Mouse (Mus musculus): ENCODE data around the gene Ang6. TPM values are rescaled to one million over a fixed set of nuclear protein-coding genes. Genes with fewer than 3 reads are reported as not detected.
A peak's percentile ranks its signal among the peaks of the same experiment; 100 is the strongest.
"Not testable (repeated sequence)": the region's sequence is repeated elsewhere in the genome, so short reads cannot be mapped to it uniquely, and the experiment has no call there.

Gene Ang6
- not detected for total RNA-seq (2021)
- not detected in 2 replicates for polyA plus RNA-seq (2012; rRNA removed)
- long read RNA-seq = 0 reads

DNA sequence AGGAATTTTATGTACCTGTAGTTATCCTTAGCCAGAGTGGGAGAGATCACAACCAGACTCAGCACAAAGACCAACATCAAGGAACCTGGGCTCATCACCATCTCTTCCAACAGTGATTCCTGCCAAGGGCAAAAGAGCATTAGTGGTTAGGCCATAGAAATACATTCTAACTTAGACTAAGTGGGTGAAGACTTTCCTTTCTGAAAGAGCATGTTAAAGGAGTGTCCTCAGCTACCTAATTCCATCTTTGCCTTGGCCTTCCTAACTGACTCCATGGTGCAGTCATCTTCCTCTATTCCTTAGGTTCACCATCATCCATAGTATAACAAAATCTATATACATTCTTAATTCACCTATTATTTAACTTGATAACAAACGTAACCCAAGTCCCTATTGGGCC, at the start of gene Ang6:
TSS of gene Ang6 (minus strand) at position 101 of the 400 bp plus-strand sequence.
- no peak for DNase-seq

DNA sequence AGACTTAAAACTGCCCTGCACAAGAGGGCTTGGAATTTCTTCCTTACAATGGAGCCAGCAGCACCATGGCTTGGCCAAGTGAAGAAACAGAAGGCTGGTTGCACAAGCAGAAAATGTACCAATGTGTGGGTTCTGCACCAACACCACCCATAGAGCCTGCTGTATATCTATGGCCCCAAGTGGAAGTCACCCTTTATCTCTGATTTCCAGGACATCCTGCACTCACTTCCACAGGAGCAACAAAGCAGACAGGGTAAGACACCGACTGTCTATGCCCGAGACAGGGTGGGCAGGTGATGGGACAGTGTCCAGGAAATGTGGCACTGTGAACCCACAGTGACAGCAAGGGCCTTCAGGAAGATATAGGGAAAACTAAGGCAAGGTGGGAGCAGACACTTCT, 44.5 kb upstream of the Ang6 start:
- not testable (repeated sequence) for DNase-seq

DNA sequence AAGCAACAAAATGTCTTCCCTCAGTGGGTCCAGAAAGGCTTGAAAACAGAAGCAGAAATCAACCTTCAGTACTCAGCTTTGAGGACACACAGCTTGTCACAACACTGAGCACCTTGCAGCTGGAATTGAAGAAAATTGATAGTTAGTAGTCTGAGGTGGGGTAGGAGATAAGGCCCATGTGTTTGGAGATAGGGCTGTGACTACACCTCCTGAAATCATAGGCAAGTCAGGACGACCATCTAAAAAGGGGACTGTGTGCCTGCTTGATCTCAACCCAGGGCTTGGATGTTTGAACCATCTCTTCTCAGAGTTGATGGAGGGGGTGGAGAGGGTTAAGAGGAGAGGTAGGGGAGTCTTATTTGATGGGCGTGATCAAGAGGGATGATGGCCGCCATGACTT, 29.8 kb upstream of the Ang6 start:
- not testable (repeated sequence) for DNase-seq

DNA sequence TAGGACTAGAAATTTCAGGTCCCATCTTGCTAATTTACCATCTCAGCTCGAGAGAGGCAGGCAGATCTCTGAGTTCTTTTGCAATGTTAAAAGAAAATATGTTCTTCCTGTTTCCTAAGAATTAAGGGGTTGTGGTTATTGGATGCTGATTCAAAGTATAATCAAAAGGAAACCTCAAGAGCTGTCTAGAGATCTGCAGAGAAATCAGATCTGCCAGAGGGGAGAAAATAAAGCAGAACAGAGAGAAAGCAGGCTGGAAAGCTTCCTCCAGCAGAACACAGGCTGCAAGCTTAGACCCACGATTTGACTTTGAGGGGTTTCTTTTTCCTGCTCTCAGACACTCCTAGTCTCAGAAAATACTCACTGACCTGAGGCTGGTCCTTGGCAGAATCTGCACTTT, 7.6 kb upstream of the Ang6 start:
- not testable (repeated sequence) for DNase-seq

DNA sequence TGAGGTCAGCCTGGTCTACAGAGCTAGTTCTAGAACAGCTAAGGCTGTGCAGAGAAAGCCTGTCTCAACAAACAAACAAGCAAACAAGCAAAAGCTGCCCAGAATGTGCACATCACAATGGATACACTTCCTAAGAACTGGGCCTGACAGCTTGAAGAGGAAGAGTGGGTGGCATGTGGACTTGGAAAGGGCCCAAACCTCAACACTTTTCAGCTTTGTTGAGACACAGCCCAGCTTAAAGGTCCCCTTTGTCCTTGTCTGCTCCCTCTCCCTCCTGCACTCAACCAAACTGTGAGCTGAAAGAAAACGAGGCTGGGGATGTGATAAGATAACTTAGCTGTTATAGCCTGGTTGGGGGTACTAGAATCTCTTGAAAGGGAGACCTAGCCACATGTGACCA, 6.0 kb upstream of the Ang6 start:
- DNase-seq = not testable (repeated sequence)

DNA sequence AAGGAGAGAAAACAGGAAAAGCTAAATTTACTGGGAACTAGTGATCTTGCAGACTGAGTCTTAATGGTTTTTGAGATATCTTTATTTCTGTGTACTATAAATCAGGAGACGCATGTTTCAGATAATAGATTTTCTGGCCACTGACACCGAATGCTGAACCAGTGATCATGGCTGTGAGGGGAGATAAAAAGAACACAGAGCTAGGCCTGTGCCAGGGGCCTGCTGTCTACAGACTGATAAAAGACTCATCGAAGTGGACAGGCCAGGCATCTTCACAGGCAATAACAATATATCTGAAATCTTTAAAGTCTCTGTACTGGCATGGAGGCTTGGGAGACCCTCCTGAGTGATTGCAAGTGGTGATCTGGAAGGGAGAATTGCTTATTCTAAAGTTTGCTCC, 469 bp downstream of the Ang6 start:
- DNase-seq = no peak

DNA sequence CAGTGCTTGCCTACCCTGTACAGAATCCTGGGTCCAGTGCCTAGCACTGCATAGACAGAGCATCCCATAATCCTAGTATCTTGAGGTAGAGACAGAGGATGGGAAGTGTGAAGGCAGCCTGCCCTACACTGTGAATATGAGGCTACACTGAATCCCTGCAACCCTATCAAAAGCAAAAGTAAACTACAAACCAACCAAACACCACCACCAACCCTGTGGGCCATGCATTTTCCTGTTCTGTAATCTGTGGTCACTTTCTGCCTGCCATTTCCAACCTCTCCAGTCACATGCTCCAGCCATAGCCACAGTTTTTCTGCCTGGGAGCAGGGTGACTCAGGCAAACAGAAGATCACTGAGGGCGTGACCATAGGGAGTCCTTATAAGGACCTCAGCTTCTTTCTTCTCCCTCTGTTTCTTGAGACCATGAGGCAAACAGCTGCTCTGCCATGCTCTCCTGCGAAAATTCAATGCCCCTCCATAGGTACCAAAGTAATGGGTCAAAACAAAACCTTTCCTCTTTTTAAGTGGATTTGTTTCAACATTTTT, 3.5 kb downstream of the Ang6 start:
- DNase-seq = not testable (repeated sequence)

DNA sequence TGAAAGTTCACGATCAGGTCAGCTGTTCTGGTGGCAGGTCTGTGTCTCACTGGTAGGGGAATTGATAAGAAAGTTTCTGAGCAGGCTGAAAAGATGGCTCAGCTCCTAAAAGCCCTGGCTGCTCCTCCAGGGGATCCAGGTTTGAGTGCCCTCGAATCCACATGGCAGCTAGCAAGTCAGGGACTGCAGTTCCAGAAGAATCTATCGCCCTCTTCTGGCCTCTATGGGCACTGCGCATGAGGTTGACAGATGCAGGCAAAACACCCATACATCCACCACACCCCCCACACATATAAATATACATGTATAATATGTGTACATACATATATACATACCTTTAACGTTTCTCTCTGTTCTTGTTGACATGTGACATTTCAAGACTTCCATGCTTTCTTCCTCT, 14.7 kb downstream of the Ang6 start:
- peak; percentile 52 for DNase-seq

DNA sequence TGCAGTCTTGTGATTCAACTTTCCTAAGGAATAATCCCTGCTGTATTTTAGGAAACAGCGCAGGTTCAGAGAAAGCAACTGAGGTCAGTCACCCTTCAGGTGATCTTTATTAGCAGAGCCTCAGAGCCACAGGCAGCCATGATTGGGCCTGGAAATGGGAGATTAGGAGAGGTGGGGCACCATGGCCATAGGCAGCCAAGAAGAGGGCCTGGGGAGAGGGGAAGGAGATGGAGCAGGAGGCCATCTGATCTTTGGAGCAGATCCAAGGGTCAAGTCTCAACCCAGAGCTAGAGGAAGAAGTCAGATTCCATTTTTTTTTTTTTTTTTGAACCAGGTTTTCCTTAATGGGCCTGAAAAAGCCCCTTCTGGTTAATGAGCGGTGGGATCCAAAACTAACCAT, 15.9 kb downstream of the Ang6 start:
- DNase-seq = no peak

DNA sequence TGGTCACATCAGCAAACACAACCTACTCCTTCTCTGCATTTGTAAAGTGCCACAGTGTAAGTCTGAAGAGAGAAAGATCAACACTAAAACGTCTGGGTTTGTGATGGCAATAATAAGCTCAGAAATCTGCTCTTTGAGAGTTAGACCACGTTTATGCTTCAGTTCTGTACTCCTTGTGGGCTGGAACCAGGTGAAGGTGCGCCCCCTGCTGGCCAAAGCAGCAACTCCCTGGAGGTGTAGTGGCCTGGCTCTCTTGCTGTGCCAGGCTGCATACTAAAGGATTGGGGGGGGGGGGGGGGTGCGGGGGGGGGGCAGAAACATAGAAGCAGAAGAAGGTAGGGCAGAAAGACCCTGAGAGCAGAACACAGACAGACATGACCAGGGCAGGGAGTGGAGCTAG, 18.2 kb downstream of the Ang6 start:
- peak; percentile 58 for DNase-seq

DNA sequence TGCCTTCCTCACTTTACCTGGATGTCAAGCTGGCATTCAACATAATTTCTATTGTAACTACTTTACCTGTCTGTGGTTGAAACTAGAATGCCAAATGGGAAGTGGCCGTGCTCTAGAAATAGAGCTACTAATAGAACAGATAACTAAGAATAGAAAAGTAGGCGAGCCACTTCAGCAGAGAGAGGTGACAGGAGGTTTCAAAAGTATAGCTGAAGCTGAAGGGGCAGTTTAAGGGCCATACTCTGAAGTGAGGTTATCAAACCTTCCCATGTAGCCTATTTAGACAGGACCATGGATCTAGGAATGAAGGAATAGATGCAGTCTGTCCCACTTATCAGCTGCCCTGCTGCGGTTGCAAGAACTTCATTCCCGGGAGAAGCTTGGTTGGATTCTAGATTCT, 18.6 kb downstream of the Ang6 start:
- no peak for DNase-seq

DNA sequence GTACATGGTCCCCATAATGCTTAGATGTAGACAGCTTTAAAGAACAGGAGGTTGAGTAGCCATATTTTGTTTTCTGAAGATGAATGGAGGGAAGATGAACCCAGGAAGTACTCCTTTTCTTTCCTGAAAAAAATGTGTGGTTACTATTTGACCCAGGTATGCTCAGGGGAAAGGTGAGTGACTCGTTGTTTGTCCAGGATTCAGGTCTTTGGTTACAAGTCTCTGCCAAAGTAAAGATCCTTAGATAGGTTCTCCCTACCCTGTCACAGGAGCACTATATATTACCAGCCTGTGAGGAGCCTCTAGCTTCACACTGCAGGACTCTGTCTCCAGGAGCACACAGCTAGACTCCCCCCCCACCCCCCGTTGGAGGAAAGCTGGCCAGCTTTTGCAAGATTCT, 45.3 kb downstream of the Ang6 start, which contains the start of gene Ang5:
TSS of gene Ang5 (plus strand) at position 301 of the 400 bp plus-strand sequence.
- DNase-seq = not testable (repeated sequence)

DNA sequence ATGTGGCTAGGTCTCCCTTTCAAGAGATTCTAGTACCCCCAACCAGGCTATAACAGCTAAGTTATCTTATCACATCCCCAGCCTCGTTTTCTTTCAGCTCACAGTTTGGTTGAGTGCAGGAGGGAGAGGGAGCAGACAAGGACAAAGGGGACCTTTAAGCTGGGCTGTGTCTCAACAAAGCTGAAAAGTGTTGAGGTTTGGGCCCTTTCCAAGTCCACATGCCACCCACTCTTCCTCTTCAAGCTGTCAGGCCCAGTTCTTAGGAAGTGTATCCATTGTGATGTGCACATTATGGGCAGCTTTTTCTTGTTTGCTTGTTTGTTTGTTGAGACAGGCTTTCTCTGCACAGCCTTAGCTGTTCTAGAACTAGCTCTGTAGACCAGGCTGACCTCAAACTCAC, 47.0 kb downstream of the Ang6 start:
- not testable (repeated sequence) for DNase-seq

DNA sequence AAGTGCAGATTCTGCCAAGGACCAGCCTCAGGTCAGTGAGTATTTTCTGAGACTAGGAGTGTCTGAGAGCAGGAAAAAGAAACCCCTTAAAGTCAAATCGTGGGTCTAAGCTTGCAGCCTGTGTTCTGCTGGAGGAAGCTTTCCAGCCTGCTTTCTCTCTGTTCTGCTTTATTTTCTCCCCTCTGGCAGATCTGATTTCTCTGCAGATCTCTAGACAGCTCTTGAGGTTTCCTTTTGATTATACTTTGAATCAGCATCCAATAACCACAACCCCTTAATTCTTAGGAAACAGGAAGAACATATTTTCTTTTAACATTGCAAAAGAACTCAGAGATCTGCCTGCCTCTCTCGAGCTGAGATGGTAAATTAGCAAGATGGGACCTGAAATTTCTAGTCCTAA, 48.7 kb downstream of the Ang6 start:
- not testable (repeated sequence) for DNase-seq

Other genes with a start within 250 kb of the Ang6 start
- not detected for gene Gm8180, start 217.5 kb downstream of the Ang6 start, total RNA-seq (2021)
- gene Gm8180, start 217.5 kb downstream of the Ang6 start, polyA plus RNA-seq (2012; rRNA removed) = not detected in 2 replicates
- gene Ear1, start 126.8 kb downstream of the Ang6 start, total RNA-seq (2021) = under 1 TPM in 1 of 2 experiments, not detected in 1; 0.66 TPM
- gene Ear1, start 126.8 kb downstream of the Ang6 start, polyA plus RNA-seq (2012; rRNA removed) = not detected in 2 replicates
- not detected for gene Ear10, start 78.7 kb downstream of the Ang6 start, total RNA-seq (2021)
- not detected in 2 replicates for gene Ear10, start 78.7 kb downstream of the Ang6 start, polyA plus RNA-seq (2012; rRNA removed)
- gene Gm8113, start 76.9 kb downstream of the Ang6 start, total RNA-seq (2021) = 1 to 10 TPM; 1.5 to 3.4 TPM
- gene Gm8113, start 76.9 kb downstream of the Ang6 start, polyA plus RNA-seq (2012; rRNA removed) = 0.36 and 0.54 TPM in 2 replicates
- not detected for gene Ang5, start 45.2 kb downstream of the Ang6 start, total RNA-seq (2021)
- not detected in 2 replicates for gene Ang5, start 45.2 kb downstream of the Ang6 start, polyA plus RNA-seq (2012; rRNA removed)
- 1 to 10 TPM; 1.7 to 5.1 TPM for gene Ear2, start 100.4 kb upstream of the Ang6 start, total RNA-seq (2021)
- 7.5 and 8.8 TPM in 2 replicates for gene Ear2, start 100.4 kb upstream of the Ang6 start, polyA plus RNA-seq (2012; rRNA removed)
- not detected for gene Gm3327, start 121.6 kb upstream of the Ang6 start, total RNA-seq (2021)
- gene Gm3327, start 121.6 kb upstream of the Ang6 start, polyA plus RNA-seq (2012; rRNA removed) = not detected in 2 replicates
- gene Gm8212, start 195.4 kb upstream of the Ang6 start, total RNA-seq (2021) = not detected
- not detected in 2 replicates for gene Gm8212, start 195.4 kb upstream of the Ang6 start, polyA plus RNA-seq (2012; rRNA removed)
- gene 4930503E14Rik, start 211.0 kb upstream of the Ang6 start, total RNA-seq (2021) = not detected
- not detected in 2 replicates for gene 4930503E14Rik, start 211.0 kb upstream of the Ang6 start, polyA plus RNA-seq (2012; rRNA removed)

Data from adrenal gland, adult 2 months (tissue).